Mouse (Mus musculus) ovary, postnatal 14 days (tissue): ENCODE data around the gene Cox18.
"Not testable (repeated sequence)": the region's sequence is repeated elsewhere in the genome, so short reads cannot be mapped to it uniquely, and the experiment has no call there.

Experiments used
- DNase-seq: peaks from one replicate; pipeline ENCODE4 v3.0.0; 2022; ENCODE audit warnings: low spot score

Cox18 gene

GRCm38 (mm10) chr5:90223534-90224381 lies at the start of gene Cox18:
Cox18 (minus strand) TSS chr5:90224001.
- DNase-seq, result peak; percentile 98

GRCm38 (mm10) chr5:90262230-90262629 lies 38.4 kb upstream of the Cox18 start:
- not testable (repeated sequence) for DNase-seq

GRCm38 (mm10) chr5:90257023-90257422 lies 33.2 kb upstream of the Cox18 start:
- DNase-seq, result no peak

GRCm38 (mm10) chr5:90247503-90247902 lies 23.7 kb upstream of the Cox18 start:
- DNase-seq, result no peak

GRCm38 (mm10) chr5:90246987-90247386 lies 23.2 kb upstream of the Cox18 start:
- no peak for DNase-seq

GRCm38 (mm10) chr5:90246567-90246966 lies 22.8 kb upstream of the Cox18 start:
- DNase-seq, result no peak

- no peak for DNase-seq
Measured at GRCm38 (mm10) chr5:90245416-90245815, 21.6 kb upstream of the Cox18 start.

- no peak for DNase-seq
Measured at GRCm38 (mm10) chr5:90235217-90235616, 11.4 kb upstream of the Cox18 start.

- no peak for DNase-seq
Measured at GRCm38 (mm10) chr5:90233305-90233704, 9.5 kb upstream of the Cox18 start.

GRCm38 (mm10) chr5:90229760-90230159 lies 6.0 kb upstream of the Cox18 start:
- DNase-seq, result no peak

GRCm38 (mm10) chr5:90226696-90227095 lies 2.9 kb upstream of the Cox18 start:
- DNase-seq, result no peak

GRCm38 (mm10) chr5:90224730-90225129 lies 929 bp upstream of the Cox18 start:
- DNase-seq, result no peak

GRCm38 (mm10) chr5:90222937-90223336 lies 864 bp downstream of the Cox18 start:
- DNase-seq, result no peak

- no peak for DNase-seq
Measured at GRCm38 (mm10) chr5:90217791-90218190, 6.0 kb downstream of the Cox18 start.

GRCm38 (mm10) chr5:90217226-90217625 lies 6.6 kb downstream of the Cox18 start:
- DNase-seq, result no peak

- DNase-seq, result no peak
Measured at GRCm38 (mm10) chr5:90213356-90213755, 10.4 kb downstream of the Cox18 start.

- DNase-seq, result peak; percentile 39
Measured at GRCm38 (mm10) chr5:90203168-90203567, 20.6 kb downstream of the Cox18 start.

- no peak for DNase-seq
Measured at GRCm38 (mm10) chr5:90202447-90203117, 21.2 kb downstream of the Cox18 start.

- no peak for DNase-seq
Measured at GRCm38 (mm10) chr5:90199922-90200632, 23.7 kb downstream of the Cox18 start.

GRCm38 (mm10) chr5:90194831-90195230 lies 29.0 kb downstream of the Cox18 start:
- peak; percentile 52 for DNase-seq

GRCm38 (mm10) chr5:90182782-90183181 lies 41.0 kb downstream of the Cox18 start:
- no peak for DNase-seq

GRCm38 (mm10) chr5:90179094-90179493 lies 44.7 kb downstream of the Cox18 start:
- no peak for DNase-seq

- DNase-seq, result no peak
Measured at GRCm38 (mm10) chr5:90178116-90178515, 45.7 kb downstream of the Cox18 start.
